Mouse (Mus musculus) heart, embryonic 11.5 days (tissue): ENCODE measurements at regions not wholly inside any gene's neighbourhood (a gene's known extent, or its start where the extent isn't known, plus 50 kb on each side); places are given as distances from the start of the nearest gene placed in this dataset.

Source experiments
- ATAC-seq: fragments of 200-750 bp; cut with Nextera tagmentation; replicated peaks from 2 replicates; pipeline ENCODE4 v1.8.0; 2017; ENCODE audit warnings: moderate library complexity; ENCODE audit not compliant: insufficient number of reproducible peaks, low FRiP score, low TSS enrichment
- H3K27ac ChIP-seq: fragments of 300-500 bp; sonication (generic); 2 replicates; pipeline ENCODE4 v1.5.1; 2014; ENCODE audit warnings: mild to moderate bottlenecking, low read depth, low read length
- H3K27me3 ChIP-seq: fragments of 300-500 bp; sonication (generic); 2 replicates; pipeline ENCODE4 v1.6.1; 2014; ENCODE audit warnings: mild to moderate bottlenecking, low read length, mixed read lengths; ENCODE audit not compliant: control insufficient read depth, insufficient read depth
- H3K36me3 ChIP-seq: fragments of 300-500 bp; sonication (generic); 2 replicates; pipeline ENCODE4 v1.6.1; 2014; ENCODE audit warnings: mild to moderate bottlenecking, low read length, moderate library complexity, mixed read lengths; ENCODE audit not compliant: control insufficient read depth, insufficient read depth
- H3K4me1 ChIP-seq: fragments of 300-500 bp; sonication (generic); 2 replicates; pipeline ENCODE4 v1.6.1; 2014; ENCODE audit warnings: low read length; ENCODE audit not compliant: control insufficient read depth, insufficient read depth
- H3K4me2 ChIP-seq: fragments of 300-500 bp; sonication (generic); 2 replicates; pipeline ENCODE4 v1.6.1; 2014; ENCODE audit warnings: mild to moderate bottlenecking, moderate library complexity
- H3K4me3 ChIP-seq: fragments of 300-500 bp; sonication (generic); 2 replicates; pipeline ENCODE4 v1.5.1; 2014; ENCODE audit warnings: low read depth, low read length
- H3K9ac ChIP-seq: fragments of 300-500 bp; sonication (generic); 2 replicates; pipeline ENCODE4 v1.6.1; 2014; ENCODE audit warnings: mild to moderate bottlenecking, low read depth, low read length, moderate library complexity
- H3K9me3 ChIP-seq: fragments of 300-500 bp; sonication (generic); replicated peaks from 2 replicates; pipeline ENCODE4 v1.6.1; 2016; ENCODE audit warnings: low read length; ENCODE audit not compliant: control insufficient read depth
- WGBS: fragments of 180-500 bp; shearing (Covaris S2); extraction: QIAGEN DNeasy Blood & Tissue Kit; methylation state at CpG from one replicate; pipeline ENCODE4 v1.1.7; 2014; ENCODE audit not compliant: insufficient replicate concordance; 5-methylcytosine and 5-hydroxymethylcytosine counted together

DNA sequence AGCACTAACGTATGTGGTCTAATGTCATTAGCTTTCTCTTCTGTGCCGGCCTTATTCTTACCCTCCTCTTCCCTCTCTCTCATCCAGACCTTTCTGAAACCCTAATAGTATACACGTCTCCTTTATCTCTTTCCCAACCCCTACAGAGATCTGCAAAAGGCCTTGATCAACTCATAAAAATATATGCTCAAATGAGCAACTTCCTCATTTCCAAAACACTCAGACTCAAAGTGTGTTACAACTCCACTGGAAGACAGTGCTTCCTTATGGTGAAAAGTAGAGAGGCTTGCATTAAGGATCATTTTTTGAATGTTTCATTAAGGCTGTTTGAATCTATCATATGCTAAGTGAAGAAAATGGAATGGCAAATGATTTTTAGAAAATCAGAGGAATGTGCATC, 1060.1 kb upstream of the Slc10a2 start:
- no peaks in the 10 kb centered on the region for H3K9me3 ChIP-seq
- H3K9ac ChIP-seq = no peak overlapping the region

DNA sequence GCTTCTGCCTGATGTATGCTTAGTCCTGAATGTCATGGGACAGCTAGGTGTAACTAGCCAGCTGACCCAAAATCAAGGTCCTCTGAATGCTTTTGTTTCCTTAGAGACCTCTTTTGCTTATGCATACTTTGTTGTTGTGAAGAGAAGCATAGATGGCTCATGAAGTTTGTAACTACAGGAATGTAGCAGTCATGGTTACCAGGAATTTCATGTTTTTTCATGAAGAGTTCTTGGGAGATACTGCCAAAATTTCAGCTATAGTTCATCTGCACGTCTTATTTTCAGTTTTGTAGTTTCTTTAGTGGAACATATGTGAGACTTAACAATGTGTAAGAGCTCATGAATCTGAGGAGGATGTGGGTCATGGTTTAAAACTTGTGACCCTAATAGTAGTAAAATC, 1059.6 kb upstream of the Slc10a2 start:
- Histone ChIP-seq H3K4me2 (no peak overlapping the region), H3K4me1 (no peaks in the 10 kb centered on the region), H3K4me3 (no peak overlapping the region), H3K9me3 (no peaks in the 10 kb centered on the region), H3K27me3 (no peaks in the 10 kb centered on the region), H3K27ac (no peak overlapping the region), H3K36me3 (no peaks in the 10 kb centered on the region), H3K9ac (no peak overlapping the region)
- WGBS = 51% methylated on average over 1 of the region's 1 CpGs
- ATAC-seq = no peak

More for the DNA sequence above, 1060.1 kb upstream of the Slc10a2 start:
- no peaks in the 10 kb centered on the region for H3K4me1 ChIP-seq
- no peak for ATAC-seq
- H3K27me3 ChIP-seq = no peaks in the 10 kb centered on the region
- no peak overlapping the region for H3K4me3 ChIP-seq
- no peaks in the 10 kb centered on the region for H3K36me3 ChIP-seq
- no peak overlapping the region for H3K4me2 ChIP-seq
- no peak overlapping the region for H3K27ac ChIP-seq
- 69% methylated on average over 3 of the region's 3 CpGs for WGBS

DNA sequence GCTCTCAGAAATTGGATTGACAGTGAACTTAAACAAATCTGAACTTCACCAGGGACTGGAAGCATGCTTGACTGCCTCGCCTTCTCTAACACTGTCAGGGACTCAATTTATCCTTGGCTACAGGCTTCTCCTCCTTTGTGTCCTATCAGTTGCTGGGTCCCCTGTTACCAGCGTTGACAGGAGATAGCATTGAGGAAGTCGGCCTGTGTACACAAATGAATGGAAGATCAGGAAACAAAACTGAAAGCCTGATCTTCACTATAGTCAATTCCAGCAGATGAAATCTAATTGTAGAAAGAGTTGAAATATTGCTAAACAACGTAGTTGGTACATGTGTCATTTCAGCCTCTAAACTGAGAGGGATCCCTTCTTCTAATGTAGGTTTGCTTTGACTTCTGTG, 1039.4 kb upstream of the Slc10a2 start:
- WGBS = 34% methylated on average over 4 of the region's 4 CpGs
- Histone ChIP-seq H3K4me2 (no peak overlapping the region), H3K27ac (no peak overlapping the region), H3K4me3 (no peak overlapping the region), H3K9ac (no peak overlapping the region), H3K27me3 (no peaks in the 10 kb centered on the region), H3K4me1 (no peaks in the 10 kb centered on the region), H3K36me3 (no peaks in the 10 kb centered on the region), H3K9me3 (no peaks in the 10 kb centered on the region)
- ATAC-seq = no peak

DNA sequence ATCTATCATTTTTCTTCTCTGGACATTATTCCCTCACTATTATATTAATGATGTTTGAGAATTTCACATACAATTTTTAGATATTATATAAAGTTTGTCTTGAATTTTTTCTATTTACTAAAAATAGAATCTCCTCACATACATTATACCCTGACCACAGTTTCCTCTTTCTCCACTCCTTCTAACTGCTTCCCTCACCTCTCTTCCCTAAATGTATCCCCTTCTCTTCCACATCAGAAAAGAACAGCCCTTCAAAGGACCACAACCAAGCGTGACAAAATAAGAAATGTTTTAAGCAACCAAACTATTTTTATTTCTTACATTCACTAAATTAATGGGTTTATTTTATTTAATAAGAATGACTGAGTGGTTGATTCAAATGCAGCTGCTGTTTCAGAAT, 1034.9 kb upstream of the Slc10a2 start:
- ATAC-seq = no peak
- Histone ChIP-seq H3K4me3 (no peak overlapping the region), H3K4me1 (no peaks in the 10 kb centered on the region), H3K36me3 (no peaks in the 10 kb centered on the region), H3K27me3 (no peaks in the 10 kb centered on the region), H3K27ac (no peak overlapping the region), H3K9ac (no peak overlapping the region), H3K4me2 (no peak overlapping the region), H3K9me3 (no peaks in the 10 kb centered on the region)
- WGBS = 70% methylated on average over 1 of the region's 1 CpGs

DNA sequence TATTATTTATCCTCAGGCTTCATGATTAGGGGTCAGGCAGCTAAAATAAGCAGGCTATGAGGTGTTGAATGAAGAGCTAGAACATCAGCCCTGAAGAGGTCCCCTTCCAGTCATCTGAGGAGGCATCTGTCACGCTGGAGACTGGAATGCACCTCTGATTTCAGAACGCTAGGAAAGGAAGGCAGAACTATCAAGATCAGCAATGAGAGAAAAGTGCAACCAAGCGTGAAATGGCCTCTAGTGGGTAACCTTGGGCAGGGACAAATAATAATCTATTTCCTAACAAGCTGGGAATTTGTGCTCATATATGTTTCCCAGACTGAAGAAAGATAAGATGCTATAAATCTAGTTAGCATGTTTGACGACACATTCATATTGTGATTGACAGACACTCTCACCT, 1034.0 kb upstream of the Slc10a2 start:
- no peak overlapping the region for H3K4me3 ChIP-seq
- no peak overlapping the region for H3K4me2 ChIP-seq
- ATAC-seq = no peak
- H3K27me3 ChIP-seq = no peaks in the 10 kb centered on the region
- 37% methylated on average over 4 of the region's 4 CpGs for WGBS
- H3K27ac ChIP-seq = no peak overlapping the region
- no peaks in the 10 kb centered on the region for H3K9me3 ChIP-seq
- H3K36me3 ChIP-seq = no peaks in the 10 kb centered on the region
- no peak overlapping the region for H3K9ac ChIP-seq
- no peaks in the 10 kb centered on the region for H3K4me1 ChIP-seq

DNA sequence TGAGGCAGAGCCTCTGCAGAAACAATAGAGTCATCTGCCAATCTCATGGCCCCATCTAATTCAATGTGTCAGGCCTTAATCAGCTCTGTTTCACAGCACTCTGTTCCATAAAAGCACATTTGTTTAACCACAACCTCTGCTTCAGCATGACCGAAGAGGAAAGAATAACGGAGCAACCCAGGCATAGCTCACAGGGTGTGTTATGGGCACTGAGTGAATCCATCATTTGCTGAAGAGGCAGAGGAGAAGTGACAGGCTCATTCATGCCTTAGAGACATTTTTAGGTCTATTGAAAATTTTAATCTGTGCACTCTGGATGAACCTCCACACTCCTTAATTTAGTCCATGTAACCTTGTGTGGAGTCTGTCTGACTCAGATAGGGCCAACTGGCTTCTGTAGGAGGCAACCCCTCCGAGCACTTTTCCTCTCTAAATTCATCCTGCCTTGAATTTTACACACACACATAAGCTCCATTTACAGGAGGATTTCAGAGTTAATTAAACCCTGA, 1027.1 kb upstream of the Slc10a2 start:
- no peak overlapping the region for H3K9ac ChIP-seq

DNA sequence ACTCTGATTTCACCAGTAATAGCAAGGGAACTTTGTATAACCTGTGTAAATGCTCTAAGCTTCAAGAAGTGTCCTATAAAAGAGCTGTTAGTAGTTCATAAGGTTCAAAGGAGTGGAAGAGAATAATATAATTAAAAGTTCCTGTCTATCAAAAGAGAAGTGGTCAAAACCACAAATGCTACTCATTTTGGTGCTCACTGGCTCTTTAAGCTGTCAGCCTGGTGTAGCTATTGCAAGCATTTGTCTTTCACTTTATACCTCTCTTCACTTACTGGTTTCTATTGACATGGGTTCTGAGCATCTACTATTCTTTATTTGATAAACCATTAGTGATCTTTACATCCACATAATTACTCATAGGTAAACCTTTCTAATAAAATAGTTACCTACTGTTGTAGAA, 1020.1 kb upstream of the Slc10a2 start:
- Histone ChIP-seq H3K4me2 (no peak overlapping the region), H3K27ac (no peak overlapping the region), H3K27me3 (no peaks in the 10 kb centered on the region), H3K4me1 (no peaks in the 10 kb centered on the region), H3K9me3 (no peaks in the 10 kb centered on the region), H3K36me3 (no peaks in the 10 kb centered on the region), H3K4me3 (no peak overlapping the region), H3K9ac (no peak overlapping the region)
- no peak for ATAC-seq

More for the DNA sequence above, 1027.1 kb upstream of the Slc10a2 start:
- Histone ChIP-seq H3K4me3 (no peak overlapping the region), H3K4me2 (no peak overlapping the region), H3K4me1 (no peaks in the 10 kb centered on the region), H3K27ac (no peak overlapping the region), H3K36me3 (no peaks in the 10 kb centered on the region), H3K27me3 (no peaks in the 10 kb centered on the region), H3K9me3 (no peaks in the 10 kb centered on the region)
- no peak for ATAC-seq
- WGBS = 75% methylated on average over 3 of the region's 3 CpGs

DNA sequence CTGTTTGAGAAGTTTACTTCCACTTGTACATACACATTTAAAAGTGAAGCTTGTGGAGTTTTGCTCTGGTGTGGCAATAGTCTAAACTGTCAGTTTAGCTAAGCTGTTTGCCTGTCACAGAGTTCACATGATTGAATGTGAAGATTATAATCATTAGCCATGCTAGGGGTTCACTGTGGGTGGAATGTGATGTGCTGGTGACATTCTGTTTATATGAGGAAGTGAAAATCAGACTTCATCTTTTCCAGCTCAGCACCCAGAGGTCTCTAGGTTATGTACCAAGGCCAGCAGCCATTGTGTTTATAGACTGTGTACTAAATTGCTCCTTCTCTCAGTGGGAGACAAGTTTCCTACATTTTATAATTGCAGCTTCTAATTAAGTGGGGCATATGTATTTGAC, 1014.4 kb upstream of the Slc10a2 start:
- no peaks in the 10 kb centered on the region for H3K9me3 ChIP-seq
- ATAC-seq = no peak
- no peak overlapping the region for H3K4me3 ChIP-seq
- H3K27me3 ChIP-seq = no peaks in the 10 kb centered on the region
- H3K9ac ChIP-seq = no peak overlapping the region
- no peaks in the 10 kb centered on the region for H3K4me1 ChIP-seq
- no peak overlapping the region for H3K27ac ChIP-seq
- H3K4me2 ChIP-seq = no peak overlapping the region
- no peaks in the 10 kb centered on the region for H3K36me3 ChIP-seq

DNA sequence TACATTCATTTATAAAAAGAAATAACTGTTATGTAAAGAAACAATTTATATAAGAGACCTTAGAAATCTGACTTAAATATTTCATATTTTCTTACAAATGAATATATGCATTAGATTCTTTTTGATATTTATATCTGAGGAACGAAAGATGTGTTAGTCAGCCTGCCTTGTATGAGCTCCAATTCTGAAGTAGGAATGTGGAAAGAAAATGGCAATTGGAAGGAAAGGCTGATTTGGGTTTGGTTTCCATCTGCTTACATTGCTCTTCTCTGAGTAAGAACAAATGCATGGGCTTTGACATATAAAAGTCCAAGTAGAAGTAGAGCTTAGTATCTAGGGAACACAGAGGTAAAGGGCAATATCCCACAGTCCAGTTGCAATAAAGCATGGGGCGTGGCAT, 1006.2 kb upstream of the Slc10a2 start:
- Histone ChIP-seq H3K9me3 (no peaks in the 10 kb centered on the region), H3K36me3 (no peaks in the 10 kb centered on the region), H3K4me3 (no peak overlapping the region), H3K4me1 (no peaks in the 10 kb centered on the region), H3K4me2 (no peak overlapping the region), H3K9ac (no peak overlapping the region), H3K27ac (no peak overlapping the region), H3K27me3 (no peaks in the 10 kb centered on the region)
- WGBS = 78% methylated on average over 2 of the region's 2 CpGs
- no peak for ATAC-seq
